Mouse (Mus musculus): ENCODE results near the gene Tmie. TPM values are rescaled to one million over a fixed set of nuclear protein-coding genes. Genes with fewer than 3 reads are reported as not detected.
"Not testable (repeated sequence)": the region's sequence is repeated elsewhere in the genome, so short reads cannot be mapped to it uniquely, and the experiment has no call there.

The Tmie gene
- polyA plus RNA-seq, 1 experiment from 2014 or later = 1.1 TPM

GRCm38 (mm10) chr9:110833021-110833420 is 46.9 kb downstream of the Tmie start:
- no peak for ATAC-seq (ENCODE audit: borderline replicate concordance, extremely low read depth, low FRiP score, low TSS enrichment)
- H3K36me3 ChIP-seq = no peaks in the 10 kb centered on the region
- no peak overlapping the region for H3K4me2 ChIP-seq
- no peaks in the 10 kb centered on the region for H3K9me3 ChIP-seq
- no peak overlapping the region for H3K27ac ChIP-seq
- H3K4me3 ChIP-seq = no peak overlapping the region
- WGBS = 73% methylated on average over 5 of the region's 5 CpGs
- no peaks in the 10 kb centered on the region for H3K4me1 ChIP-seq
- H3K27me3 ChIP-seq = no peaks in the 10 kb centered on the region
- no peak overlapping the region for H3K9ac ChIP-seq

GRCm38 (mm10) chr9:110826390-110826789 is 53.5 kb downstream of the Tmie start, which contains the start of gene Prss43:
Prss43 (plus strand) TSS chr9:110826690.
- H3K27ac ChIP-seq = no peak within 1 kb of the TSS
- H3K36me3 ChIP-seq = no peaks in the 10 kb centered on the region
- 77% methylated on average over 3 of the region's 3 CpGs for WGBS
- no peaks in the 10 kb centered on the region for H3K4me1 ChIP-seq
- no peaks in the 10 kb centered on the region for H3K9me3 ChIP-seq
- H3K9ac ChIP-seq = no peak within 1 kb of the TSS
- ATAC-seq (ENCODE audit: borderline replicate concordance, extremely low read depth, low FRiP score, low TSS enrichment) = no peak
- no peak within 1 kb of the TSS for H3K4me3 ChIP-seq
- H3K4me2 ChIP-seq = no peak within 1 kb of the TSS
- H3K27me3 ChIP-seq = no peaks in the 10 kb centered on the region

GRCm38 (mm10) chr9:110825832-110826231 is 54.1 kb downstream of the Tmie start:
- no peaks in the 10 kb centered on the region for H3K27me3 ChIP-seq
- no peaks in the 10 kb centered on the region for H3K36me3 ChIP-seq
- 67% methylated on average over 7 of the region's 7 CpGs for WGBS
- H3K4me2 ChIP-seq = no peak overlapping the region
- no peaks in the 10 kb centered on the region for H3K4me1 ChIP-seq
- no peak overlapping the region for H3K9ac ChIP-seq
- no peak overlapping the region for H3K4me3 ChIP-seq
- H3K27ac ChIP-seq = no peak overlapping the region
- no peaks in the 10 kb centered on the region for H3K9me3 ChIP-seq
- ATAC-seq (ENCODE audit: borderline replicate concordance, extremely low read depth, low FRiP score, low TSS enrichment) = no peak

GRCm38 (mm10) chr9:110825426-110825825 is 54.5 kb downstream of the Tmie start:
- Histone ChIP-seq H3K4me3 (no peak overlapping the region), H3K9ac (no peak overlapping the region), H3K4me2 (no peak overlapping the region), H3K27ac (no peak overlapping the region), H3K27me3 (no peaks in the 10 kb centered on the region), H3K4me1 (no peaks in the 10 kb centered on the region), H3K36me3 (no peaks in the 10 kb centered on the region), H3K9me3 (no peaks in the 10 kb centered on the region)
- ATAC-seq (ENCODE audit: borderline replicate concordance, extremely low read depth, low FRiP score, low TSS enrichment) = no peak
- 67% methylated on average over 4 of the region's 4 CpGs for WGBS

GRCm38 (mm10) chr9:110821436-110821835 is 58.5 kb downstream of the Tmie start:
- no peaks in the 10 kb centered on the region for H3K4me1 ChIP-seq
- WGBS = 82% methylated on average over 7 of the region's 7 CpGs
- no peak overlapping the region for H3K27ac ChIP-seq
- no peaks in the 10 kb centered on the region for H3K9me3 ChIP-seq
- no peak overlapping the region for H3K4me2 ChIP-seq
- no peaks in the 10 kb centered on the region for H3K27me3 ChIP-seq
- no peaks in the 10 kb centered on the region for H3K36me3 ChIP-seq
- no peak overlapping the region for H3K9ac ChIP-seq
- ATAC-seq (ENCODE audit: borderline replicate concordance, extremely low read depth, low FRiP score, low TSS enrichment) = no peak
- H3K4me3 ChIP-seq = no peak overlapping the region

GRCm38 (mm10) chr9:110820546-110820945 is 59.4 kb downstream of the Tmie start:
- not testable (repeated sequence) for ATAC-seq (ENCODE audit: borderline replicate concordance, extremely low read depth, low FRiP score, low TSS enrichment); H3K9ac ChIP-seq; H3K27ac ChIP-seq; H3K4me1 ChIP-seq; H3K4me3 ChIP-seq; H3K27me3 ChIP-seq; H3K9me3 ChIP-seq; H3K36me3 ChIP-seq; H3K4me2 ChIP-seq

Small RNA genes within 50 kb of the gene (microRNA-seq; reads per million reads assigned to microRNA genes)
- gene Gm24269 = not detected

Other genes with a start within 250 kb of the Tmie start
- 3.6 and 4.2 TPM in 2 replicates for gene Nbeal2, start 226.0 kb downstream of the Tmie start, polyA plus RNA-seq (2015; fragmentation: Nextera tagmentation; extraction: Ambion mirVana)
- 151 TPM in 2 replicates for gene Ccdc12, start 223.6 kb downstream of the Tmie start, polyA plus RNA-seq (2015; fragmentation: Nextera tagmentation; extraction: Ambion mirVana)
- 19.8 and 68.6 TPM in 2 replicates for gene Myl3, start 138.3 kb downstream of the Tmie start, polyA plus RNA-seq (2015; fragmentation: Nextera tagmentation; extraction: Ambion mirVana)
- 78.8 and 79.7 TPM in 2 replicates for gene Pth1r, start 133.0 kb downstream of the Tmie start, polyA plus RNA-seq (2015; fragmentation: Nextera tagmentation; extraction: Ambion mirVana)
- not detected in 2 replicates for gene Prss42, start 81.9 kb downstream of the Tmie start, polyA plus RNA-seq (2015; fragmentation: Nextera tagmentation; extraction: Ambion mirVana)
- gene Prss44, start 66.1 kb downstream of the Tmie start, polyA plus RNA-seq (2015; fragmentation: Nextera tagmentation; extraction: Ambion mirVana) = not detected in 2 replicates
- not detected in 2 replicates for gene Prss43, start 53.4 kb downstream of the Tmie start, polyA plus RNA-seq (2015; fragmentation: Nextera tagmentation; extraction: Ambion mirVana)
- not detected in 2 replicates for gene Prss45, start 45.5 kb downstream of the Tmie start, polyA plus RNA-seq (2015; fragmentation: Nextera tagmentation; extraction: Ambion mirVana)
- gene Prss46, start 35.6 kb downstream of the Tmie start, polyA plus RNA-seq (2015; fragmentation: Nextera tagmentation; extraction: Ambion mirVana) = not detected in 2 replicates
- 0.14 TPM in 1 of 2 replicates, not detected in the other for gene Prss50, start 22.1 kb downstream of the Tmie start, polyA plus RNA-seq (2015; fragmentation: Nextera tagmentation; extraction: Ambion mirVana)
- gene Als2cl, start 243 bp downstream of the Tmie start, polyA plus RNA-seq (2015; fragmentation: Nextera tagmentation; extraction: Ambion mirVana) = 5.9 and 8.7 TPM in 2 replicates
- not detected in 2 replicates for gene Fam240a, start 36.7 kb upstream of the Tmie start, polyA plus RNA-seq (2015; fragmentation: Nextera tagmentation; extraction: Ambion mirVana)
- not detected in 2 replicates for gene Tdgf1, start 66.0 kb upstream of the Tmie start, polyA plus RNA-seq (2015; fragmentation: Nextera tagmentation; extraction: Ambion mirVana)
- 0.19 and 0.45 TPM in 2 replicates for gene Lrrc2, start 71.4 kb upstream of the Tmie start, polyA plus RNA-seq (2015; fragmentation: Nextera tagmentation; extraction: Ambion mirVana)
- gene Rtp3, start 110.5 kb upstream of the Tmie start, polyA plus RNA-seq (2015; fragmentation: Nextera tagmentation; extraction: Ambion mirVana) = 1.1 TPM in 2 replicates
- 1.5 and 2.7 TPM in 2 replicates for gene Ltf, start 139.2 kb upstream of the Tmie start, polyA plus RNA-seq (2015; fragmentation: Nextera tagmentation; extraction: Ambion mirVana)
- gene Ccrl2, start 177.4 kb upstream of the Tmie start, polyA plus RNA-seq (2015; fragmentation: Nextera tagmentation; extraction: Ambion mirVana) = 3.7 and 4.6 TPM in 2 replicates
- 42.3 and 46.1 TPM in 2 replicates for gene Lrrfip2, start 237.5 kb upstream of the Tmie start, polyA plus RNA-seq (2015; fragmentation: Nextera tagmentation; extraction: Ambion mirVana)

Measured in lung, embryonic 15.5 days (tissue).